Mouse (Mus musculus) lung, postnatal 0 days (tissue): ENCODE measurements around the gene Use1. TPM values are rescaled to one million over a fixed set of nuclear protein-coding genes. Genes with fewer than 3 reads are reported as not detected.

ENCODE experiments used
- ATAC-seq: fragments of 200-750 bp; cut with Nextera tagmentation; 2 replicates; pipeline ENCODE4 v1.8.0; 2017; ENCODE audit warnings: moderate library complexity
- DNase-seq: peaks from one replicate; pipeline ENCODE4 v3.0.0-alpha.2; 2016; ENCODE audit warnings: low spot score
- H3K27ac ChIP-seq: fragments of 300-500 bp; sonication (generic); 2 replicates; pipeline ENCODE4 v1.5.1; 2014; ENCODE audit warnings: antibody characterized with exemption, mild to moderate bottlenecking, low read length, mixed read lengths
- H3K27me3 ChIP-seq: fragments of 300-500 bp; sonication (generic); replicated peaks from 2 replicates; pipeline ENCODE4 v1.6.1; 2014; ENCODE audit warnings: low read length, mixed read lengths; ENCODE audit not compliant: insufficient read depth
- H3K36me3 ChIP-seq: fragments of 300-500 bp; sonication (generic); 2 replicates; pipeline ENCODE4 v1.6.1; 2014; ENCODE audit warnings: low read length, mixed read lengths; ENCODE audit not compliant: insufficient read depth
- H3K4me1 ChIP-seq: fragments of 300-500 bp; sonication (generic); 2 replicates; pipeline ENCODE4 v1.6.1; 2014; ENCODE audit warnings: antibody characterized with exemption, low read depth, low read length, mixed read lengths; ENCODE audit not compliant: insufficient read depth
- H3K4me2 ChIP-seq: fragments of 300-500 bp; sonication (generic); replicated peaks from 2 replicates; pipeline ENCODE4 v1.6.1; 2014; ENCODE audit warnings: low read depth, mild to moderate bottlenecking, low read length, moderate library complexity, mixed read lengths
- H3K4me3 ChIP-seq: fragments of 300-500 bp; sonication (generic); 2 replicates; pipeline ENCODE4 v1.5.1; 2014; ENCODE audit warnings: low read depth, low read length
- H3K9ac ChIP-seq: fragments of 300-500 bp; sonication (generic); replicated peaks from 2 replicates; pipeline ENCODE4 v1.6.1; 2014; ENCODE audit warnings: low read depth, mild to moderate bottlenecking
- H3K9me3 ChIP-seq: fragments of 300-500 bp; sonication (generic); 2 replicates; pipeline ENCODE4 v1.6.1; 2016; ENCODE audit warnings: low read length, mixed read lengths
- CTCF ChIP-seq: IDR thresholded peaks from 2 replicates; pipeline ENCODE4 v1.5.1; 2016; ENCODE audit warnings: antibody characterized with exemption, mild to moderate bottlenecking
- EP300 ChIP-seq: IDR thresholded peaks from 2 replicates; pipeline ENCODE4 v1.6.1; 2016; ENCODE audit warnings: antibody characterized with exemption, mild to moderate bottlenecking, control low read depth
- WGBS: fragments of 180-500 bp; shearing (Covaris S2); extraction: QIAGEN DNeasy Blood & Tissue Kit; methylation state at CpG from one replicate; pipeline ENCODE4 v1.1.7; 2014; 5-methylcytosine and 5-hydroxymethylcytosine counted together
- polyA plus RNA-seq: library from polyadenylated mRNA; unstranded; fragments of >200 nt; fragmentation: Nextera tagmentation; extraction: Ambion mirVana; gene quantifications from 2 replicates; pipeline ENCODE4 v1.2.1, GENCODE M21; 2015

The Use1 gene
- polyA plus RNA-seq, 1 experiment from 2014 or later, result 136 TPM

DNA sequence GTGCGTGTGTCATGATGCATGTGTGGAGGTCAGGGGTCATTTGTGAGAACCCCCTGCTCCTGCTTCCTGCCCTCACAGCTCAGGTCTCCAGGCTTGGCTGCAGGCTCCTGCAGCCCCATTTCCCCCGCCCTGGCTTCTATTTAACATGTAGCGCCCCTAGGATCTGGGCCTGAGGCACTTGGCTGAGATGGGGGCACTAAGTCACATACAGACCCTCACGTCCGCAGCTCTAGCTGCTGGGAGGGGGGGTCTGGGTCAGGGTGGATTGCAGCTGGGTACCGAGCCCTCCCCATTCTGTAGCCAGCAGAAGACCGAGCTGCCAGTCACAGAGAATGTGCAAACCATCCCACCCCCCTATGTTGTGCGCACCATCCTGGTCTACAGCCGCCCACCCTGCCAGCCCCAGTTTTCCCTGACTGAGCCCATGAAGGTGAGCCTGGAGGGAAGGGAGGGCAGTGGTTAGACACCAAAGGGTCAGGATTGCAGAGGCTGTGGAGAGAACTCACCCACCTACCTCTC, 35.9 kb downstream of the Use1 start:
- Histone ChIP-seq H3K4me2 (no peak overlapping the region), H3K27me3 (no peaks in the 10 kb centered on the region), H3K4me1 (peaks cover 18% of the 10 kb centered on the region; the same call in 1 of the 2 replicates), H3K9ac (no peak overlapping the region), H3K4me3 (no peak overlapping the region), H3K36me3 (0 out of 2 replicates have a peak, but pooled peaks cover 5% of the 10 kb centered on the region), H3K27ac (no peak overlapping the region), H3K9me3 (no peaks in the 10 kb centered on the region)
- DNase-seq (no peak), ATAC-seq (no peak)
- WGBS, result 85% methylated on average over 9 of the region's 9 CpGs
- TF ChIP-seq CTCF (no peak), EP300 (no peak)

DNA sequence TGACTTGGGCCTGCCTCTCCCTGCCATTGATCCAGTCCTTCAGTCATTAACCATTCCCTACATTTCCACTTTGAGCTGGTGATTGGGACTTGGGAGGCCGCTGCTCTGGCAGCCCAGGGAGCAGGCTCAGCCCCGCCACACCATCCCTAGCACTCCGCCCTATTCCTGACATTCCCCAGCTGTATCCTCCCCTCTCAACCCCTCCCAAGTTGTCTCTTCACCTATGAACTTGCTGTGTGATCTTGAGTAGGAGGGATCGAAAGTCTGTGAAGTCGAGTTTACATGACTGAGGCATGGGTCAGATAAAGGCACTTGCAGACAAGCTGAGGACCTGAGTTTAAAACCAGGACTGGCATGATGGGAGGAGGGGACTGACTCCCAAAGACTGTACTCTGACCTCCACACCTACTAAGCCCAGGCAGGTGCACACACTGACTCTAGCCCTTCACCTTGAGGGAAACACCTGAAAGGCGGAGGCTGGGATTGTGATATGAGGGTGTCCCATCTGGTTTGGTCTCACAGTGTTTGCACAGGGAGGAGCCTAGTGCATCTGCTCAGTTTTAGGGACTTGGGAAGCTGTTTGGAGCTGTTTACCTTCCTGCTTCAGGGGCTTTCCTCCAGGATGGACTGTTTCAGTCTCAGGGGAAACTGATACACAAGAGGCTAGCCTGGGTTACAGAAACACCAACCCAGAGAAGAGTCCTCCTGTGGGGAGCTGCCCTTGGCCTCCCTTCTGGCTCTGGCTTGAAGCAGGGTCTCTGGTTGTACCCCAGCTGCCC, 36.6 kb downstream of the Use1 start:
- Histone ChIP-seq H3K4me2 (no peak overlapping the region), H3K4me1 (peaks cover 15% of the 10 kb centered on the region; the same call in 1 of the 2 replicates), H3K4me3 (no peak overlapping the region), H3K9me3 (no peaks in the 10 kb centered on the region), H3K27me3 (no peaks in the 10 kb centered on the region), H3K36me3 (0 out of 2 replicates have a peak, but pooled peaks cover 5% of the 10 kb centered on the region), H3K27ac (no peak overlapping the region), H3K9ac (no peak overlapping the region)
- no peak for ATAC-seq
- 59% methylated on average over 6 of the region's 6 CpGs for WGBS
- TF ChIP-seq CTCF (no peak), EP300 (no peak)
- no peak for DNase-seq

GRCm38 (mm10) chr8:71404011-71404410, 37.4 kb downstream of the Use1 start:
- WGBS, result 94% methylated on average over 8 of the region's 8 CpGs
- TF ChIP-seq EP300 (no peak), CTCF (no peak)
- no peak for DNase-seq

GRCm38 (mm10) chr8:71404951-71405351, 38.3 kb downstream of the Use1 start:
- peaks cover 15% of the 10 kb centered on the region; the same call in 1 of the 2 replicates for H3K4me1 ChIP-seq
- 0 out of 2 replicates have a peak overlapping the region, but pooled peaks have one; percentile 81 for H3K4me2 ChIP-seq
- no peak overlapping the region for H3K4me3 ChIP-seq
- WGBS, result 86% methylated on average over 9 of the region's 9 CpGs
- no peaks in the 10 kb centered on the region for H3K27me3 ChIP-seq
- no peak overlapping the region for H3K27ac ChIP-seq
- no peak for DNase-seq
- ATAC-seq, result no peak
- H3K9me3 ChIP-seq, result no peaks in the 10 kb centered on the region
- H3K36me3 ChIP-seq, result no peaks in the 10 kb centered on the region
- no peak for TF ChIP-seq CTCF
- TF ChIP-seq EP300, result no peak
- H3K9ac ChIP-seq, result no peak overlapping the region

More at GRCm38 (mm10) chr8:71404011-71404410, 37.4 kb downstream of the Use1 start:
- Histone ChIP-seq H3K27ac (no peak overlapping the region), H3K4me3 (no peak overlapping the region), H3K9ac (no peak overlapping the region), H3K9me3 (no peaks in the 10 kb centered on the region), H3K4me1 (peaks cover 15% of the 10 kb centered on the region; the same call in 1 of the 2 replicates), H3K4me2 (no peak overlapping the region), H3K36me3 (0 out of 2 replicates have a peak, but pooled peaks cover 5% of the 10 kb centered on the region), H3K27me3 (no peaks in the 10 kb centered on the region)
- ATAC-seq, result no peak

- H3K4me3 ChIP-seq, result peak within 1 kb of the TSS; percentile 41
- DNase-seq (peak; percentile 94), ATAC-seq (peak; percentile 95)
- peak within 1 kb of the TSS; percentile 81 for H3K4me2 ChIP-seq
- H3K36me3 ChIP-seq, result no peaks in the 10 kb centered on the region
- H3K9ac ChIP-seq, result peak within 1 kb of the TSS; percentile 27; the same call in 1 of the 2 replicates
- no peak within 1 kb of the TSS for H3K27ac ChIP-seq
- TF ChIP-seq CTCF (peak; percentile 85), EP300 (no peak)
- no peaks in the 10 kb centered on the region for H3K27me3 ChIP-seq
- H3K4me1 ChIP-seq, result peaks cover 15% of the 10 kb centered on the region; the same call in 1 of the 2 replicates
- no peaks in the 10 kb centered on the region for H3K9me3 ChIP-seq
- 13% methylated on average over 33 of the region's 33 CpGs for WGBS
Observed at GRCm38 (mm10) chr8:71405401-71406098, 38.9 kb downstream of the Use1 start, which contains the start of gene Ankle1. Ankle1 (plus strand) TSS chr8:71406010.
